Mouse (Mus musculus): Measurements from ENCODE around the gene Dennd2a.
"Not testable (repeated sequence)": the region's sequence is repeated elsewhere in the genome, so short reads cannot be mapped to it uniquely, and the experiment has no call there.

The Dennd2a gene

DNA sequence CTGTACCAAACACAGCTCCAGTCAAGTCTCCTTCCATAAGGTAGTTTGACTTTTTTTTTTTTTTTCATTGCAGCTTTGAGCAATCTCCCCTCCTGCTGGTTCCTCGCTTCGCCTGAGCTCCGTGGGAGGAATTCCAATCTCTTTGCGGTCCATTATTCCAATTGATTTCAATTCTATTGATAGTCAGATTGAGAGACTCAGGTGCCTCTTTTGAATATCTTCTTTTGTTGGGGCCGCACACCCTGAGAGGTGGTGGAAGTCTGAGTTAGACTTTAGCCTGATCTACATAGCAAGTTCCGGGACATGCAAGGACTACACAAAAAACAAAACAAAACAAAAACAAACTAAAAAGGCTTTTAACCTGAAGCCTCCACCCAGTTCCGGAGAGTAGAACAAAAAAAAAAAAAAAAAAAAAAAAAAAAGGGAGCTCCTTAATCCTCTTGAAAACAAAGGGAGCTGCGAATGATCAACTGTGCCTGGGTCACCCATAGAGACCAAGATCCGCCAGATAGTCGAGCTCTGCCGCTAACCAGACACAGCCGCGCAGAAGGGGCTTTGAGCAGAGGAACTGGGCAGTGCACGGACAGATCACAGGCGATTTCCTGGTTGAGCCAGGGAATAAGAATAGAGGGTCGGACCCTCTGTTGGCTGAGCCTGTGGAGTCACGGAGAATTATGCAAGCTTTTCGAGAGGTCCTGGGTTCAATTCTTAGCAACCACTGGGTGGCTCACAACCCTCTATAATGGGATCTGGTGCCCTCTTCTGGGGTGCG lies 111.7 kb downstream of the Dennd2a start:
- no peak for DNase-seq

DNA sequence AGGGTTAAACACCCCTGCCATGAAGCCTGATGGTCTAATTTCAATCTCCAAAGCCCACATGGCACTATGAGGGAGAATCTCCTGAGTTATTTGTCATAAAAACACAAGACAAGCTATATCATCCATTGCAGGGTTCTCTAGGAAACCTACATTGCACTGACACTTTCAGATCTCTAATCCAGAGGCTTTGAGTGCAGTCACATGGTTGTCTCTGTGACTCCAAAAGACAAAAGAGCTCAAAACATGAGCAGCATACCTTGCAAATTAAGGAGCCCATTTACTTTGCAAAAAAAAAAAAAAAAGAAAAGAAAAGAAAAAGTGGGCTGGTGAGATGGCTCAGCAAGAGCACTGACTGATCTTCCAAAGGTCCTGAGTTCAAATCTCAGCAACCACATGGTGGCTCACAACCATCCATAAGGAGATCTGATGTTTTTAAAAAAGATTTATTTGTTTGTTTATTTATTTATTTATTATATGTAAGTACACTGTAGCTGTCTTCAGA lies 114.8 kb downstream of the Dennd2a start:
- DNase-seq, result no peak

DNA sequence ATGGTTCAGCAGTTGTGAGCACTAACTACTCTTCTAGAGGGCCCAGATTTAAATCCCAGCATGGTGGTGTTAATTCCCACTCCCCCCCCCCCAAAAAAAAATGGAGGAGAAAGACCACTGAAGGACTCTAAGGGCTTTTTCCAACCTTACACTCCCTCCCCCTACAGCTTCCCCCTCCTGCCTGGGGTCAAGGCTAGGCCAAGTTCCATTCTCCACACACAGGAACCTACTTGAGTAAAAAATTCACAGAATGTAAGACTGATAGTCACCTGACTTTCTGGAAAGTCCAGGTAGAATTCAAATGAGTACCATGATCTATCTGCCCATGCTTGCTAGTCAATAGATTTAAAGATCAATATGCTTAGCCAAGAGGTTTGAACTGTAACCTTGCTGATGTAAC lies 117.5 kb downstream of the Dennd2a start:
- no peak for DNase-seq

DNA sequence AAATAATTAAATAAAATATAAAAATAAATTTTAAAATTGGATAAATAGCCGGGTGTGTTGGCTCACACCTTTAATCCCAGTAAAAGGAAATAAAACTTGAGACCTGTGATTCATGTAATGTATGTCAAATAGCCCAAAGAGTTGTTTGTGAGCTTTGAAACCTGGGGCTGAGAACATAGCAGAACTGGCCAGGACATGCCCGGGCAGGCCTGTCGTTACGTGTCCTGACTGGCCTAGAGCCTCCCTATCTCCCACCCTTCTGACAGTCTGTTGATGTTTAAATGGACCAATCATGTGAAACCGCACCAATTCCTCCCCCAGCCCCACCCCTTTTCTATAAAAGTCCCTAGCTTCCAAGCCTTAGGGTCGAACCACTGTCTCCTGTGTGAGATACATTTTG lies 120.1 kb downstream of the Dennd2a start:
- not testable (repeated sequence) for DNase-seq

DNA sequence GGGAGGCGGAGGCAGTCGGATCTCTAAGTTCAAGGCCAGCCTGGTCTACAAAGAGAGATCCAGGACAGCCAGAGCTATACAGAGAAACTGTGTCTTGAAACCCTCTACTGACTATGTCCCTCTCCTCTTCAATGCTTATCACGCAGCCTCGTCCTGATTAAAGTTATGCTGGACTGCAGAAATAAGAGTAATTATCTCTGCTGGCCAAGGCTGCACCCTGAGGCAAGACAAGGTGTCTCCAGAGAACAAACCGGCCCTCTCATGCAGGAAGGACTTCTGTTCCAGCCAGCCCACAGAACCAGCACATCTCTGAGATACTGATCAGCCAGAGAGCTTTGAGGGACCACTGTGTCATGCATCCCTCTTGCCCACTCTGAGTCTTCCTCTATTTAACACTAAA lies 121.8 kb downstream of the Dennd2a start:
- no peak for DNase-seq

DNA sequence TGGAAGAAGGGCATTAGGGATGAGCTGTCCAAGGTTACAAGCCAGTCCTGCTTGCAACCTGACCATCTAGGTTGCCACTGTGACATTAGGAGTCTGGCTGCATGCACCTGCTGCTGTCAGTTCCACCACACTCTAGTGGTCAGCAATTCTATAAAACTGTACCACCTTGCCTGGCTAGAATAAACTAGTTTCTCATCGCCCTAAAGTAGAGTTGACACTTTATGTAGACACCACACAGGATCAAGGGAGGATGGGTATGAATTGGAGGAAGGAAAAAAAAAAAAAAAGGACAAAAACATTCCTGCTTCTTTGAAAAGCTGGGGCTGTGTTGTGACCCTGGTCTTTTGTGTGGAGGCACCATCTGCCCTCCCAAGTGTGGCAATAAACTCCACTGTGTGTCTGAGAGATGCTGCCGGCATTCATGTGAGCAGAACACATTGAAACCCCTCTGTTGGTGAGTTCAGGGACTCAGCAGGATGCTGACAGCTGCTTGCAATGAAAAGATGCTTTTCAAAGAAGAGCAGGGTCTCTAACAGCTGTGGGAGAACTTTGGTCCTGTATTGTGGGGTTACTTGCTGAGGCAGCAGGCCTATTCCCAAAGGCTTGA lies 122.7 kb downstream of the Dennd2a start:
- no peak for DNase-seq

DNA sequence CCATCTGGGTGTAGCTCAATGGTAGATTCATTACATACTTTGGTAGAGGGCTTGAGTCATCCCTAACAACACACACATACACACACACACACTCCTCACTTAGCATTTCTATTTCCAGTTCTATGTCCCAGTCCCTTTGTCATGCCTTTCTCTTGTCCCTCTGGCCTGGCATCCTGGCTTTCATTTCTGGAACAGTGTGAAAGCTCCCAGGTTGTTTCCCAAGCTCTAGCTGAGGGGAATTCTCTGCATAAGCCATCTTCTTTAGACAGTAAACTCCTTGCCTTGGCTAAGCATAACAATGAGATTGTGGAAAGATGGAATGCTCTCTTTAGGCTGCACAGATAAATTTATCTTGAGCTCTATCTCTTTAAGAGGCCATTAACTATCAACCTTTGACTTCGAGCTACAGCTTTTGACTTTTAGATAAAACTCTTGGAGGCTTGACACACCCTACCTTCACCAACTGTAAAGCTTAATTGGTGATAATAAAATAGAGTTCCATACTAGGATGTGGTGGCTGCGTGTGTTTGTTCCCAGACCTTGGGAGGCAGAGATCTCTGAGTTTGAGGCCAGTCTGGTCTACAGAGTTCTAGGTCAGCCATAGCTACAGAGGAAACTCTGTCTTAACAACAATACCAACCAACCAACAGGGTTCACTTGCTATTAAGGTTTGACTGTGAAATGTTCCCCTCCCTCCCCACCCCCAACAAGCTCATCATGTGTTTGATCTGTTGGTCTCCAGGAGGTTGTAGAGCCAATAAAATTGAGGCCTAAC lies 123.4 kb downstream of the Dennd2a start:
- DNase-seq, result no peak

DNA sequence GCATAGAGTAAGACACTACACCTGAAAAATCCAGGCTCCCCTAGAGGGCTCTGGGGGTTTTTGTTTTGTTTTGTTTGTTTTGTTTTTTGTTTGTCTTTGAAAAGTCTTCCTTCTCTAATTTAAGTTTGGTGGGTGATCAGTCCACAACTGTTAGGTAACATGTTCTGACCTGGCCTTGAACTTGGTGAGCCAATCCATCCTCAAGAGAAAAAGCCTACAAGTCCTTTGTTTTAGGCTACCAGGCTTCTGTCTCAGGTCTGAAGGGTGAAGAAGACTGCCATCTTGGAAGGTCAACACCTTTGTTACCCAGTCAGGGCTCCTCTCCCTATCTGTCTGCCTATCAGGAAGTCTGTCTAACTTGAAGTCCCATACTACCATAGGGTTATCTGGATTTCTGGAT lies 124.0 kb downstream of the Dennd2a start:
- no peak for DNase-seq

DNA sequence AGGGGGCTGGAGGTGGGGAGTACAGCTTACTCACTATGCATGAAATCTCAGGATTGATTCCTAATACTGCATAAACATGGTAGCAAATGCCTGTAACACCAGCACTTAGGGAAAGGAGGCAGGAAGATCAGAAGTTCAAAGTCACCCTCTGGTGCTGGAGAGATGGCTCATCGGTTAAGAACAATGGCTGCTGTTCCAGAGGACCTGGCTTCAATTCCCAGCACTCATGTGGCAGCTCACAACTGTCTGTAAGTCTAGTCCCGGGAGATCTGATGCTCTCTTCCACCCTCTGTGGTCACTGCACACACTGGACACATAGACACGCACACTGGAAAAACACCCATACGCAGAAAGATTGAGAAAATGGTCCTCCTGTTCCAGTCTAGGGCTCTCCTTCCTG lies 124.5 kb downstream of the Dennd2a start:
- DNase-seq, result no peak

DNA sequence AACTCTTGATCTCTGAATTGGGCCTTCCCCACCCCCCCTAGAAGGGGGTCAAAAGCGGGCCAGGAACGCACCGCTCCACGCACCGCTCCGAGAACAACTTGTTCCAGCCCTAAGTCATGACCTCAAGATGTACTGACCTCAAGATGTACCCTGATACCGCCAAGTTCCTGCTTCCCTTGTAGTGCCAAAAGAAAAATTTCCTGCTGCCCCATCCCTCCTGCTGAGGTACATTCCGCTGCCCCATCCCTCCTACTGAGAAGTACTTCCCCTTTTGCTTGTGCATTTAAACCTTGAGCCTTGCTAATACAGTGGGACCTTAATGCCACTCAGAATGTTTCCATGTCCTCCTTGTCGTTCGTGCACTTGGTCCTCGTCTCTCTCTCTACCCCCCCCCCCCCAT lies 126.9 kb downstream of the Dennd2a start:
- no peak for DNase-seq

DNA sequence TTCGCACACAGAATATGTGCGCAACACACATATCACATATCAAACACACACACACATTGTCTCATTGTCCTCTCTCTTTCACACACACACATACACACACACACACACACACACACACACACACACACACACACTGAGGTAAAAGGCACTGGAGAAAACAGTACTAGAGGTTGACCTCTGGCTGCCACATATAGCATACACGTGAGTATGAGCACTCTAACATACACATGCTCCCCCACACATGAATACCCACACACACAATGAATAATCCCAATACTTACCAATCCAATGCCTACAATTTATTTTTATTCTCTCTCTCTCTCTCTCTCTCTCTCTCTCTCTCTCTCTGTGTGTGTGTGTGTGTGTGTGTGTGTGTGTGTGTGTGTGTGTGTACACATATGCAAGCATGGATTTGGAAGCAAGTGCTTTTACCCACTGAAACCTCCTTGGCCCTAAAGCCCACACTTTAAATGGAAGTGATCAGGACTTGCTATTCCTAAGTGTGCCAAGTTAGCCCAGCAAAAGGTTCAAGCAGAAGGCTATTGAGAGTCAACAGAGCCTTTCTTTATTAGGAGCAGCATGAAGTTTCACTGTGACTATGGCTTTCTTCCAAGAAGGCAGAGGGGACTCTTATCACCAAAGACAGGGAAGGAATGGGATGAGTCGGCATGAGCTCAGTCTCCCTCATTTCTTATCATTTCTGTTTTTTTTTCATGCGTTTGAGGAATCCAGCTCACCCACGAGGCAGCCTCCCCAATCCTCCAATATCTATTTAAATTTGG lies 128.5 kb downstream of the Dennd2a start:
- no peak for DNase-seq

DNA sequence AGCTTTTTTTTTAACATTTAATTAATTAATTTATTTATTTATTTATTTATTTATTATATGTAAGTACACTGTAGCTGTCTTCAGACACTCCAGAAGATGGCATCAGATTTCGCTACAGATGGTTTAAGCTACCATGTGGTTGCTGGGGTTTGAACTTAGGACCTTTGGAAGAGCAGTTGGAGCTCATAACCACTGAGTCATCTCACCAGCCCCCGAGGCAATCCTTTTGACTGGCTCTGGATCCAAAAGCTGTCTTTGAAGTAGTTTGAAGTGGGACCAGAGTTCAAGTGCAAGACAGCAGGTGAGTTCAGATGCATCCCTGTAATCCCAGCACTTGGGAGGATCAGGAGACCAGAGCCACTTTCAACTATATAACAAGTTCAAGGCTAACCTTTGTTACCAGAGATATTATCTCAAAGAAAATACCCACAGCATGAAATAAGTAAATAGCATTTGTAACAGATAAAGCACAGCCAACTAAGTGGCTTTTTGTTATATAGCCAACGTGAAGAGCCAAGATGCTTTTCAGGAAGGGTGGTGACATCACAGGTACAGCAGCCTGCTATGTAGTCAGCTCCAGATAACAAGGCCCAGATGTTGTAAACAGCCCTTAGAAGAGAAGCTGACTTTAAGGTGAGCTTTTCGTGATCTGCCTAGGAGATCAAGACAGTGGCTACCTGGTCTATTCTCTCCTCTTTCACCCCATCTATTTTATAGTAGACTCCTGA lies 130.2 kb downstream of the Dennd2a start:
- no peak for DNase-seq

DNA sequence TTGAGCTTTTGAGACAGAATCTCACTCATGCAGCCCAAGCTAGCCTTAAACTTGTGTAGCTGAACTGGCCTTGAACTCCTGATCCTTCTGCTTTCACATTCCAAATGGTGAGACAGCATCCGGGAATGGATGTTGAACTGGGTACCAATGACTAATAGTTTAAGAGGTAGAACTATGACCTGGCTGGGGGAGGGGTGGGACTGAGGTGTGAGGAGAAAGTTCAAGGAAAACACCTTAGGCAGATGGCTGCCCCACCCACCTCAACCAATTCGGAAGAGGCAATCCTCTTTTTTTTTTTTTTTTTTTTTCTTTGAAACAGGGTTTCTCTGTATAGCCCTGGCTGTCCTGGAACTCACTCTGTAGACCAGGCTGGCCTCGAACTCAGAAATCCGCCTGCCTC lies 130.9 kb downstream of the Dennd2a start:
- DNase-seq, result no peak

DNA sequence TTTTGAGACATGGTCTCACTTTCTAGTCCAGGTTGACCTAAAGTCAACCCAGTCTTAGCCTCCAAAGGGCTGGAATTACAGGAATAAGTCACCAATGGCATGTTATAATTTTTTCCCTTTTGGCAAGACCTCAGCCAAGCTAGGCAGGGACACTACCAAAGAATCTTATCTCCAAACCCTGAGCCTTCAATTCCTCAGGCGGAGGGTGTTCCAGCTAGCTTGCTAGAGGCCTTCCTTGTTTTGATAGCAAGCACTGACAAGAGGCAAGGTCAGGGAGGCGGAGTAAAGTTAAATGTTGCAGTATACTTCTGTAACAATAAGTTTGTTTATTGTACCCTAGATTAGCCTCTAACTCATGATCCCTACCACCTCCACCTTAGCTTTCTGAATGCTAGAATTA lies 132.5 kb downstream of the Dennd2a start:
- no peak for DNase-seq

DNA sequence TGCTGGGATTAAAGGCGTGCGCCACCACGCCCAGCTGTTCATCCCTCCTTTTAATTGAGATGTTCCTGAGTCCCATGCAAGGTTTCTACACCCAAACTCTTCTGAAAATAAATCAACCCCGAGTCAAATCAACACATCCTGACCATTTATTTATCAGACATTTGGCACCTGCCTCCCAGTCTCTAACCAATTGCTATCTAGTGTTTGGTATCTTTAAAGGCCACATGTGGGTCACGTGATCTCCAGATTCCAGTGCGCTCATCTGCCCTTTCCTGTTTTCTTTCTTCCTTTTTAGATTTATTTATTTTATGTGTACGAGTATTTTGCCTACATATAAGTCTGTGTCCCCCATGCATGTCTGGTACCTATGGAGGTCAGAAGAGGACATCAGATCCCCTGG lies 134.0 kb downstream of the Dennd2a start:
- no peak for DNase-seq

DNA sequence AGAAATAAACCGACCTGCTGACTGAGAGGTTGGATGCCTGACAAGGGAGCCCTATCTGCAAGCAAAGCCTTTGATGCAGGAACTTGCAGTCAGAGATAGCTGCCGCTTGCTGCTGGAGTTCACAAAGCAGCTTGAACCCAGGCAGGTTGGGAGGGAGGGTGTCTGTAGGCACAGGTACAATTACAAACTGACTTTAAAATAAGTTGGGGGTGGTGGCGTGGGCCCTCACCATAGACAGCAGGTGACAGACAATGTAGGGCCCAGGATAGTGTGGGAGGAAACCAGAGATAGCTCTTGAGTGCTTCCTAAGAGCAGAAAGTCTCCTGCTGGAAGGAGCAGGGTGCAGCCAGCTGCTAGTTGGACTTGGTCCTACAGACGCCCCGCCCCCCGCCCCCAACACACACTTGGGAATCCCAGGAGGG lies 134.5 kb downstream of the Dennd2a start:
- no peak for DNase-seq

DNA sequence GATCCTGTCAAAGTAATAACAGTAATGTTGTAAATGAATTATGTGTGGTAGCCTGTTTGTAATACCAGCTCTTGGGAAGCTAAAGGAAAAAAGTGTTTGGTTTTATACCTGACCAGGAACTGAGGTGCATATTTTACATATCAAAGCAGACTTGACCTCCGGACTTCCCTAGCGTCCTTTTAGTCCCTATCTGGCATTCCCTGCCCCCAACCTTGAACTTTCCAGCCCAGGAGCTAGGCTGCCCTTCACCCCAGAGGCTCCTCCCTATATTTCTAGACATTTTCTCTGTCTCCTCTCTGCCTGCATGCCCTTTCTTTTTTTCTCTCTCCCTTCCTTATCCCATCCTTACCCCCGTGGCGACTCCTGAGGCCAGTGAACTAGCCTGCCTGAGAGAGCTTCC lies 136.8 kb downstream of the Dennd2a start:
- no peak for DNase-seq

DNA sequence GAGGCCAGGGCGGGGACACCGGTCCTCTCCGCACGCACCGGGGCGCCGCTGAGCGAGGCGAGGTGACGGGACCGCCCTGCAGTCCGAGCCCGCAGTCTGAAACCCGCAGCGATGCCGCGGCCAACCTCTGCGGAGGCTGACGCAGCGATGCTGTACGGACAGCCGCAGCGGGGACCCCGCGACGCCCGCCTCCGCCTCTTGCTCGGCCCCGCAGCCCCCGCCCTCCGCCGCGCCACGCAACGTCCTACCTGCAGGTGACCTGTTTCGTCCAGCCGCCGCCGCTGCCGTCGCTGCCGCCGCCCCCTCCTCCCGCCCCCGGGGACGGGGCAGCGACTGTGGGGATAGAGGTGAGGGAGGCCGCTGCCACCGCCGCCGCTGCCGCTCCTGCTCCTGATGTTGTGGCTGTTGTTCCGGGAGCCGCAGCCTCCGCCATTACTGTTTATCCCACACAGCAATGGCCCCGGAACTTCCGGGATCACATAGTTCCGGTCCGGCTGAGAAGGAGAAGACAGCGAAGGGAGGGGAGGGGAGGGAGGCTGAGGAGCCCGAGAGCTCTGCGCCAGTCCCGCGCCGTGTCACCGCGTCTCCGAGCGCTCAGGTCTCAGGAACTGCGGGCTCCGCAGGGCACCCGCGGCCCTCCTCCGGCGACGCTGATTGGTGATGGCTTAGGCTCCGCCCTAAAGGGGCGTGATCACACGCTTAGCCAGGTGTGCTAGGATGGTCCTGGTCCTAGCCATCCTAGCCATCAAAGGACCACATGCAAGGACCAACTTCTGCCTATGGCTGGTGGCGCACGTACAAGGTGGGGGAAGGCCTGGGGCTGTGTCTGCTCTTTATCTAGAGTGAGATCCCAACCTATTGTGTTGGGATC lies 137.6 kb downstream of the Dennd2a start, which contains the start of gene Mkrn1:
Gene Mkrn1, minus strand, starts transcription at position 612 of the 871 bp plus-strand sequence.
- peak; percentile 88 for DNase-seq

DNA sequence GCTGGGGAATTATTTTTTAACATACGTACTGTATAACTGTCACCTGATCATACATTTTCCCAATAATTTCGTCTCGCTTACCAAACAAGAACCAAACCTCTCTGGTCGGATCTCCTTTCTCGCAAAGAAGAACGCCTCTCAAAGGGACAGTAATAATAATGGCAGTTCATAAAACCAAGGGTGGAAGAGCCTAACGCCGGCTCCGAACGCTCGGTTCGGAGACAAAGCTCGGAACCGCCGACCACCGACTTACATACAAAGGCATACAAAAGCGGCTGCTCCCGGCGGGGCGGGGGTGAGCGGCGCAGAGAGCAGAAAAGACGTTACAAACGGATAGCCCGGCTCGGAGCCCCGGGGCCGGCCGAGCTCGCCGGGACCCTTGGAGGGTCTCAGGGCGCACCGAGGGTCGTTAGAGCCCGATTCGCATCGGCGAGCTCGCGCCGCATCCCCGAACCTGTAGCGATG lies 138.2 kb downstream of the Dennd2a start:
- DNase-seq, result no peak

DNA sequence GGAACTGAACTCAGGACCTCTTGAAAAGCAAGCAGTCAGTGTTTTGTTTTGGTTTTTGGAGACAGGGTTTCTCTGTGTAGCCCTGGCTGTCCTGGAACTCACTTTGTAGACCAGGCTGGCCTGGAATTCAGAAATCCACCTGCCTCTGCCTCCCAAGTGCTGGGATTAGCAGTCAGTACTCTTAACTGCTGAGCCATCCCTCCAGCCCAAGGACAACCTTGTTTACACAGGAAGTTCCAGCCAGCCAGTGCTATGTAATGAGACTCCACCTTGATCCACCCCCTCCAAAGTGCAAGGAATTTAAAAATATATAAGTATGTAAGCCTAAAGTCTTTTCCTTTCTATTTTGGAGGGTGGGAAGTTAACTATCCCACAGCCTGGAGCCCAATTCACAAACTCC lies 141.0 kb downstream of the Dennd2a start:
- DNase-seq, result not testable (repeated sequence)

DNA sequence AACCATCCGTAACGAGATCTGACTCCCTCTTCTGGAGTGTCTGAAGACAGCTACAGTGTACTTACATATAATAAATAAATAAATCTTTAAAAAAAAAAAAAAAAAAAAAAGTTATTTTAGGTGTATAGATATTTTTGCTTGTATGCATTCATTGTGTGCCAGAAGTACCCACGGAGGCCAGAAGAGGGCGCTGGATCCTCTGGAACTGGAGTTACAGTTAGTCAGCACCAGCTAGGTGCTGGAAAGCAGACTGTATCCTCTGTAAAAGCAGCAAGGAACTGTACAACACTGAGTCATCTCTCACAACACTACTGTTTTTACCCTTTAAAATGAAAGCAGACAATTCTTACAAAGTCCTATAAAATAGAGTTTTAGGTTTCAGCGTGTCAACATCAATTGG lies 141.9 kb downstream of the Dennd2a start:
- peak; percentile 64 for DNase-seq

All from cerebellum, adult 8-10 months (tissue).